Mouse (Mus musculus) right cerebral cortex, postnatal 14 days (tissue): ENCODE measurements around the gene Sprr2f.

Experiments used
- DNase-seq: peaks from one replicate; pipeline ENCODE4 v3.0.0; 2022

Gene Sprr2f

GRCm38 (mm10) chr3:92364887-92365286, at the start of gene Sprr2f:
Gene Sprr2f (plus strand): TSS chr3:92365187.
- no peak for DNase-seq

DNA sequence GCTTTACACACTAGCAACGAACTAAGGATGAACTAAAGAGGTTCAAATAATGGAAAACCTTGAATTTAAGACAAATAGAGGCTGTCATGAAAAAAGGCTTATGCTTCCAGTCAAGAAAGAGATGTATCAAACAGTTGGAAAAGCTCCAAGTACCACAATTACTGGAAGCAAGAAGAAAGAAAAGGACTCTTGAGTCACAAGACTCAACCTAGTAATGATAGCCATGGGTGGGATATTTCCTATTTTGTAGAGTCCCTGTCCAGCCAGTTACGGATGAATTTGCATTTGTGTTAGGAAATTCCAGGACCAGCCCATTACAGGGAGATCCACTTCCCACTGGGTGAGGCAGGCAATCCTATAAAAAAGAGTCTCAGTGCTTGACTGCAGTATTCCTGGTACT, 48.7 kb upstream of the Sprr2f start, which contains the start of gene Sprr2b:
Gene Sprr2b, plus strand, starts transcription at position 301 of the 400 bp plus-strand sequence.
- no peak for DNase-seq

- no peak for DNase-seq
Measured at GRCm38 (mm10) chr3:92317384-92317783, 47.6 kb upstream of the Sprr2f start.

GRCm38 (mm10) chr3:92336278-92336677, 28.7 kb upstream of the Sprr2f start:
- no peak for DNase-seq

GRCm38 (mm10) chr3:92338840-92339239, 26.1 kb upstream of the Sprr2f start, which contains the start of gene Sprr2d:
Gene Sprr2d (plus strand): TSS chr3:92339140.
- no peak for DNase-seq

DNA sequence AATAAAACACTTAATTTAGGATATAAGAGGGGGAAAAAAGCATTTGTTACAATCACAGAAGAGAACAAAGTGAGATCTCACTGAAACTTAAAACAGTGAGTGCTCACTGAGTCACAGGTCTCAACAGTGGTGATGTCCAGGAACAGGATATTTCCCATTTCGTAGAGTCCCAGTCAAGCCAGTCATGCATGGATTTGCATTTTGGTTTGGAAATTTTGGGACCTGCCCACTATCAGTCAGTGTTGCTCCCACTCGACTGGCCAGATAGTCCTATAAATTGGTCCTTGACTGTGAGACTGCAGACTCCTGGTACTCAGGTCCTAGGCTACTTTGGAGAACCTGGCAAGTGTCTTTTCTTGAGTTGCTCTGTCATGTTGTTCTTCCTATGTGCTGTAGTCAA, 13.1 kb upstream of the Sprr2f start, which contains the start of gene Sprr2e:
Gene Sprr2e, plus strand, starts transcription at position 301 of the 400 bp plus-strand sequence.
- no peak for DNase-seq

DNA sequence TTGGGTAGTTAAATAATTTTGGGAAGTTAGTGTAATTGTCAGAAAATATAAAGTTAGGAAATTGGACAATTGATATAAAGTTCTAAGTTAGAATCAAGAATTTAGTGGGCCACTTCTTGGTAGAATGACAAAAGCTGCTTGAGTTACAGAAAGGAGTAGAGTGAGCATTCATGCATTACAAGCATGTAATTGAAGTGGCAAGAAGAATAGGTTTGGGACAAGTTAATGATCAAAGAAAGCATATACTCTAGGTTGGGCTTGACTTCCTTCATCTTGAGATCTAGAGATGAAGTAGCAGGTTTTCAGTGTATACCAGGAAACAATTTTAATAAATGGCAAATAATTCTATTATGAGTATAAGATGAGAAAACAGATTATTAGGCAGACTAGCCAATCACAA, 3.4 kb upstream of the Sprr2f start:
- DNase-seq: no peak

DNA sequence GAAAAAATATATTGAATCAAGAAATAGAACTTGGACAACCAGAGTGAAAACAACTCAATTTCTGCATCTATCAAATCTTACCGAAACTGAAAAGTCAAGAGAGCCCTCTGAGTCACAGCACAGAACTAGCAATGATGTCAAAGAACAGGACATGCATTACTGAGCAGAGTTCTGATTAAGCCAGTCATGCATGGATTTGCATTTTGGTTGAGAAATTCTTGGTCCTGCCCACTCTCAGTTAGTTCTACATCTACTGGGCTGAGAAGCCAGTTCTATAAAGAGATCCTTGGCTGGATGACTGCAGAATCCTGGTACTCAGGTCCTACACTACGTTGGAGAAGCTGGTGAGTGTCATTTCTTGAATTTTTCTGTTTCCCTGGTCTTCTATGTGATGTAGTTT, 8.6 kb downstream of the Sprr2f start:
- DNase-seq: no peak

GRCm38 (mm10) chr3:92385385-92385784, 20.4 kb downstream of the Sprr2f start, which contains the start of gene Sprr2h:
Gene Sprr2h (plus strand): TSS chr3:92385685.
- DNase-seq: no peak

- no peak for DNase-seq
Measured at GRCm38 (mm10) chr3:92394301-92394700, 29.3 kb downstream of the Sprr2f start.

- no peak for DNase-seq
Measured at GRCm38 (mm10) chr3:92407691-92408090, 42.7 kb downstream of the Sprr2f start, which contains the start of gene Sprr2i. Gene Sprr2i (plus strand): TSS chr3:92407991.
